Mouse (Mus musculus) adrenal gland, adult 2 months (tissue): ENCODE data around the gene Krtap17-1. TPM values are rescaled to one million over a fixed set of nuclear protein-coding genes. Genes with fewer than 3 reads are reported as not detected.

Experiments used
- DNase-seq: peaks from one replicate; pipeline ENCODE4 v3.0.0; 2021
- polyA plus RNA-seq: library from polyadenylated mRNA; depleted of rRNA; stranded (reverse); fragments of >200 nt; gene quantifications from 2 replicates; pipeline ENCODE4 v1.2.3, GENCODE M21; 2012; rRNA removed
- total RNA-seq, 2 experiments: library from RNA; stranded (reverse); gene quantifications; 2 replicates each; pipeline ENCODE4 v1.2.3; 2021

Krtap17-1 gene
- total and polyA plus RNA-seq, 3 experiments: not detected

- no peak for DNase-seq
Measured at GRCm38 (mm10) chr11:99965961-99966360, 27.8 kb downstream of the Krtap17-1 start.

GRCm38 (mm10) chr11:99964213-99964612, 29.6 kb downstream of the Krtap17-1 start:
- DNase-seq: no peak

GRCm38 (mm10) chr11:99948175-99948574, 45.6 kb downstream of the Krtap17-1 start, which contains the start of gene Krtap9-5:
Gene Krtap9-5, plus strand, starts transcription at chr11:99948475.
- no peak for DNase-seq

Other genes with a start within 250 kb of the Krtap17-1 start
Only the 30 nearest of the 32 such genes appear.
- not detected for gene Krtap4-8, start 213.3 kb downstream of the Krtap17-1 start, total RNA-seq
- not detected in 2 replicates for gene Krtap4-8, start 213.3 kb downstream of the Krtap17-1 start, polyA plus RNA-seq
- gene Krtap4-9, start 208.8 kb downstream of the Krtap17-1 start, total RNA-seq: not detected
- gene Krtap4-9, start 208.8 kb downstream of the Krtap17-1 start, polyA plus RNA-seq: not detected in 2 replicates
- gene Gm11596, start 200.5 kb downstream of the Krtap17-1 start, total RNA-seq: not detected
- gene Gm11596, start 200.5 kb downstream of the Krtap17-1 start, polyA plus RNA-seq: not detected in 2 replicates
- gene Gm11569, start 195.1 kb downstream of the Krtap17-1 start, total RNA-seq: not detected
- not detected in 2 replicates for gene Gm11569, start 195.1 kb downstream of the Krtap17-1 start, polyA plus RNA-seq
- gene Gm11554, start 189.5 kb downstream of the Krtap17-1 start, total RNA-seq: not detected
- gene Gm11554, start 189.5 kb downstream of the Krtap17-1 start, polyA plus RNA-seq: not detected in 2 replicates
- gene Krtap4-13, start 184.1 kb downstream of the Krtap17-1 start, total RNA-seq: not detected
- gene Krtap4-13, start 184.1 kb downstream of the Krtap17-1 start, polyA plus RNA-seq: not detected in 2 replicates
- gene Gm11564, start 178.3 kb downstream of the Krtap17-1 start, total RNA-seq: not detected
- gene Gm11564, start 178.3 kb downstream of the Krtap17-1 start, polyA plus RNA-seq: not detected in 2 replicates
- gene 2300003K06Rik, start 155.9 kb downstream of the Krtap17-1 start, total RNA-seq: not detected
- gene 2300003K06Rik, start 155.9 kb downstream of the Krtap17-1 start, polyA plus RNA-seq: not detected in 2 replicates
- not detected for gene Krtap4-16, start 142.4 kb downstream of the Krtap17-1 start, total RNA-seq
- not detected in 2 replicates for gene Krtap4-16, start 142.4 kb downstream of the Krtap17-1 start, polyA plus RNA-seq
- not detected for gene Gm11568, start 136.1 kb downstream of the Krtap17-1 start, total RNA-seq
- gene Gm11568, start 136.1 kb downstream of the Krtap17-1 start, polyA plus RNA-seq: not detected in 2 replicates
- gene Gm11559, start 129.5 kb downstream of the Krtap17-1 start, total RNA-seq: not detected
- not detected in 2 replicates for gene Gm11559, start 129.5 kb downstream of the Krtap17-1 start, polyA plus RNA-seq
- not detected for gene Krtap9-1, start 120.6 kb downstream of the Krtap17-1 start, total RNA-seq
- gene Krtap9-1, start 120.6 kb downstream of the Krtap17-1 start, polyA plus RNA-seq: not detected in 2 replicates
- not detected for gene Gm11567, start 114.8 kb downstream of the Krtap17-1 start, total RNA-seq
- not detected in 2 replicates for gene Gm11567, start 114.8 kb downstream of the Krtap17-1 start, polyA plus RNA-seq
- gene Krtap31-1, start 86.1 kb downstream of the Krtap17-1 start, total RNA-seq: not detected
- not detected in 2 replicates for gene Krtap31-1, start 86.1 kb downstream of the Krtap17-1 start, polyA plus RNA-seq
- not detected for gene Gm11565, start 79.2 kb downstream of the Krtap17-1 start, total RNA-seq
- not detected in 2 replicates for gene Gm11565, start 79.2 kb downstream of the Krtap17-1 start, polyA plus RNA-seq
- not detected for gene Krtap31-2, start 57.7 kb downstream of the Krtap17-1 start, total RNA-seq
- gene Krtap31-2, start 57.7 kb downstream of the Krtap17-1 start, polyA plus RNA-seq: not detected in 2 replicates
- not detected for gene Krtap9-5, start 45.5 kb downstream of the Krtap17-1 start, total RNA-seq
- gene Krtap9-5, start 45.5 kb downstream of the Krtap17-1 start, polyA plus RNA-seq: not detected in 2 replicates
- not detected for gene Krtap29-1, start 14.9 kb downstream of the Krtap17-1 start, total RNA-seq
- not detected in 2 replicates for gene Krtap29-1, start 14.9 kb downstream of the Krtap17-1 start, polyA plus RNA-seq
- gene Krtap16-1, start 7.4 kb downstream of the Krtap17-1 start, total RNA-seq: not detected
- gene Krtap16-1, start 7.4 kb downstream of the Krtap17-1 start, polyA plus RNA-seq: not detected in 2 replicates
- gene Krt33a, start 22.2 kb upstream of the Krtap17-1 start, total RNA-seq: not detected
- not detected in 2 replicates for gene Krt33a, start 22.2 kb upstream of the Krtap17-1 start, polyA plus RNA-seq
- gene Krt33b, start 35.9 kb upstream of the Krtap17-1 start, total RNA-seq: not detected
- gene Krt33b, start 35.9 kb upstream of the Krtap17-1 start, polyA plus RNA-seq: not detected in 2 replicates
- not detected for gene Krt34, start 47.6 kb upstream of the Krtap17-1 start, total RNA-seq
- gene Krt34, start 47.6 kb upstream of the Krtap17-1 start, polyA plus RNA-seq: not detected in 2 replicates
- not detected for gene Krt31, start 56.6 kb upstream of the Krtap17-1 start, total RNA-seq
- gene Krt31, start 56.6 kb upstream of the Krtap17-1 start, polyA plus RNA-seq: not detected in 2 replicates
- not detected for gene Krt32, start 94.2 kb upstream of the Krtap17-1 start, total RNA-seq
- not detected in 2 replicates for gene Krt32, start 94.2 kb upstream of the Krtap17-1 start, polyA plus RNA-seq
- gene Krt35, start 102.2 kb upstream of the Krtap17-1 start, total RNA-seq: not detected
- gene Krt35, start 102.2 kb upstream of the Krtap17-1 start, polyA plus RNA-seq: not detected in 2 replicates
- under 1 TPM; 0.28 to 0.43 TPM for gene Krt36, start 111.6 kb upstream of the Krtap17-1 start, total RNA-seq
- gene Krt36, start 111.6 kb upstream of the Krtap17-1 start, polyA plus RNA-seq: 0.31 and 0.50 TPM in 2 replicates
- gene Krt13, start 127.6 kb upstream of the Krtap17-1 start, total RNA-seq: not detected
- gene Krt13, start 127.6 kb upstream of the Krtap17-1 start, polyA plus RNA-seq: not detected in 2 replicates
- gene Krt15, start 141.9 kb upstream of the Krtap17-1 start, total RNA-seq: not detected
- not detected in 2 replicates for gene Krt15, start 141.9 kb upstream of the Krtap17-1 start, polyA plus RNA-seq
- gene Krt19, start 154.7 kb upstream of the Krtap17-1 start, total RNA-seq: 1 to 10 TPM; 6.1 to 8.6 TPM
- gene Krt19, start 154.7 kb upstream of the Krtap17-1 start, polyA plus RNA-seq: 2.6 and 4.4 TPM in 2 replicates
- gene Krt9, start 199.3 kb upstream of the Krtap17-1 start, total RNA-seq: not detected
- gene Krt9, start 199.3 kb upstream of the Krtap17-1 start, polyA plus RNA-seq: not detected in 2 replicates